Mouse (Mus musculus): Measurements from ENCODE around the gene Vopp1. TPM values are rescaled to one million over a fixed set of nuclear protein-coding genes. Genes with fewer than 3 reads are reported as not detected.

The Vopp1 gene
- polyA plus RNA-seq, 1 experiment from 2014 or later: 109 TPM

GRCm38 (mm10) chr6:57822648-57823410 is 2.1 kb downstream of the Vopp1 start:
- WGBS: 67% methylated on average over 5 of the region's 5 CpGs

GRCm38 (mm10) chr6:57814436-57814940 is 10.5 kb downstream of the Vopp1 start:
- H3K27ac ChIP-seq (replicated peaks; ENCODE audit: low read depth, low read length): no peak overlapping the region
- no peaks in the 10 kb centered on the region for H3K27me3 ChIP-seq (ENCODE audit: control insufficient read depth, insufficient read depth, low read length)
- DNase-seq: no peak
- H3K4me1 ChIP-seq (ENCODE audit: control insufficient read depth, insufficient read depth, low read length): no peaks in the 10 kb centered on the region
- ATAC-seq (ENCODE audit: low FRiP score, low TSS enrichment): no peak
- 93% methylated on average over 2 of the region's 2 CpGs for WGBS
- H3K9ac ChIP-seq (replicated peaks; ENCODE audit: low read length): no peak overlapping the region
- H3K4me3 ChIP-seq (replicated peaks; ENCODE audit: low read depth, low read length): no peak overlapping the region
- H3K36me3 ChIP-seq (ENCODE audit: control insufficient read depth, insufficient read depth, low read length): no peaks in the 10 kb centered on the region
- no peaks in the 10 kb centered on the region for H3K9me3 ChIP-seq (ENCODE audit: control insufficient read depth, low read length)
- no peak overlapping the region for H3K4me2 ChIP-seq (ENCODE audit: low read length)

More at GRCm38 (mm10) chr6:57822648-57823410, 2.1 kb downstream of the Vopp1 start:
- Histone ChIP-seq H3K27ac (replicated peaks; ENCODE audit: low read depth, low read length) (no peak overlapping the region), H3K4me3 (replicated peaks; ENCODE audit: low read depth, low read length) (no peak overlapping the region), H3K27me3 (ENCODE audit: control insufficient read depth, insufficient read depth, low read length) (no peaks in the 10 kb centered on the region), H3K4me1 (ENCODE audit: control insufficient read depth, insufficient read depth, low read length) (peaks cover 12% of the 10 kb centered on the region), H3K9ac (replicated peaks; ENCODE audit: low read length) (no peak overlapping the region), H3K9me3 (ENCODE audit: control insufficient read depth, low read length) (no peaks in the 10 kb centered on the region), H3K4me2 (ENCODE audit: low read length) (peak overlapping the region; percentile 62), H3K36me3 (ENCODE audit: control insufficient read depth, insufficient read depth, low read length) (no peaks in the 10 kb centered on the region)
- DNase-seq (peak; percentile 79), ATAC-seq (ENCODE audit: low FRiP score, low TSS enrichment) (peak; percentile 65)

GRCm38 (mm10) chr6:57811748-57812730 is 12.9 kb downstream of the Vopp1 start:
- ATAC-seq (ENCODE audit: low FRiP score, low TSS enrichment): no peak
- Histone ChIP-seq H3K36me3 (ENCODE audit: control insufficient read depth, insufficient read depth, low read length) (peaks cover 3% of the 10 kb centered on the region), H3K9ac (replicated peaks; ENCODE audit: low read length) (no peak overlapping the region), H3K9me3 (ENCODE audit: control insufficient read depth, low read length) (no peaks in the 10 kb centered on the region), H3K27ac (replicated peaks; ENCODE audit: low read depth, low read length) (no peak overlapping the region), H3K4me2 (ENCODE audit: low read length) (no peak overlapping the region), H3K4me1 (ENCODE audit: control insufficient read depth, insufficient read depth, low read length) (no peaks in the 10 kb centered on the region), H3K4me3 (replicated peaks; ENCODE audit: low read depth, low read length) (no peak overlapping the region), H3K27me3 (ENCODE audit: control insufficient read depth, insufficient read depth, low read length) (no peaks in the 10 kb centered on the region)
- no peak for DNase-seq
- 89% methylated on average over 3 of the region's 3 CpGs for WGBS

- no peak overlapping the region for H3K4me3 ChIP-seq (replicated peaks; ENCODE audit: low read depth, low read length)
- peaks cover 3% of the 10 kb centered on the region for H3K36me3 ChIP-seq (ENCODE audit: control insufficient read depth, insufficient read depth, low read length)
- no peak overlapping the region for H3K4me2 ChIP-seq (ENCODE audit: low read length)
- DNase-seq: no peak
- peaks cover 3% of the 10 kb centered on the region; the same call in 1 of the 2 replicates for H3K4me1 ChIP-seq (ENCODE audit: control insufficient read depth, insufficient read depth, low read length)
- 79% methylated on average over 5 of the region's 5 CpGs for WGBS
- H3K27me3 ChIP-seq (ENCODE audit: control insufficient read depth, insufficient read depth, low read length): no peaks in the 10 kb centered on the region
- ATAC-seq (ENCODE audit: low FRiP score, low TSS enrichment): peak; percentile 31; the same call in 1 of the 2 replicates
- no peaks in the 10 kb centered on the region for H3K9me3 ChIP-seq (ENCODE audit: control insufficient read depth, low read length)
- H3K27ac ChIP-seq (replicated peaks; ENCODE audit: low read depth, low read length): no peak overlapping the region
- H3K9ac ChIP-seq (replicated peaks; ENCODE audit: low read length): no peak overlapping the region
These were observed 19.5 kb downstream of the Vopp1 start for GRCm38 (mm10) chr6:57805218-57806069.

GRCm38 (mm10) chr6:57803130-57803529 is 21.8 kb downstream of the Vopp1 start:
- Histone ChIP-seq H3K4me2 (ENCODE audit: low read length) (no peak overlapping the region), H3K4me3 (replicated peaks; ENCODE audit: low read depth, low read length) (no peak overlapping the region), H3K27ac (replicated peaks; ENCODE audit: low read depth, low read length) (no peak overlapping the region), H3K9me3 (ENCODE audit: control insufficient read depth, low read length) (no peaks in the 10 kb centered on the region), H3K36me3 (ENCODE audit: control insufficient read depth, insufficient read depth, low read length) (no peaks in the 10 kb centered on the region; the same call in 1 of the 2 replicates), H3K9ac (replicated peaks; ENCODE audit: low read length) (no peak overlapping the region), H3K27me3 (ENCODE audit: control insufficient read depth, insufficient read depth, low read length) (no peaks in the 10 kb centered on the region), H3K4me1 (ENCODE audit: control insufficient read depth, insufficient read depth, low read length) (peaks cover 3% of the 10 kb centered on the region; the same call in 1 of the 2 replicates)
- ATAC-seq (ENCODE audit: low FRiP score, low TSS enrichment): no peak
- WGBS: 91% methylated on average over 2 of the region's 2 CpGs
- DNase-seq: no peak

GRCm38 (mm10) chr6:57798986-57799385 is 26.0 kb downstream of the Vopp1 start:
- H3K36me3 ChIP-seq (ENCODE audit: control insufficient read depth, insufficient read depth, low read length): no peaks in the 10 kb centered on the region
- WGBS: 92% methylated on average over 1 of the region's 1 CpGs
- H3K4me2 ChIP-seq (ENCODE audit: low read length): no peak overlapping the region
- no peak overlapping the region for H3K4me3 ChIP-seq (replicated peaks; ENCODE audit: low read depth, low read length)
- no peaks in the 10 kb centered on the region for H3K4me1 ChIP-seq (ENCODE audit: control insufficient read depth, insufficient read depth, low read length)
- DNase-seq (no peak), ATAC-seq (ENCODE audit: low FRiP score, low TSS enrichment) (no peak)
- no peaks in the 10 kb centered on the region for H3K27me3 ChIP-seq (ENCODE audit: control insufficient read depth, insufficient read depth, low read length)
- no peaks in the 10 kb centered on the region for H3K9me3 ChIP-seq (ENCODE audit: control insufficient read depth, low read length)
- no peak overlapping the region for H3K27ac ChIP-seq (replicated peaks; ENCODE audit: low read depth, low read length)
- no peak overlapping the region for H3K9ac ChIP-seq (replicated peaks; ENCODE audit: low read length)

GRCm38 (mm10) chr6:57796853-57797423 is 28.0 kb downstream of the Vopp1 start:
- 92% methylated on average over 3 of the region's 3 CpGs for WGBS
- H3K4me3 ChIP-seq (replicated peaks; ENCODE audit: low read depth, low read length): no peak overlapping the region
- no peaks in the 10 kb centered on the region for H3K36me3 ChIP-seq (ENCODE audit: control insufficient read depth, insufficient read depth, low read length)
- H3K27me3 ChIP-seq (ENCODE audit: control insufficient read depth, insufficient read depth, low read length): no peaks in the 10 kb centered on the region
- no peak for ATAC-seq (ENCODE audit: low FRiP score, low TSS enrichment)
- no peak overlapping the region for H3K27ac ChIP-seq (replicated peaks; ENCODE audit: low read depth, low read length)
- DNase-seq: no peak
- H3K9ac ChIP-seq (replicated peaks; ENCODE audit: low read length): no peak overlapping the region
- H3K4me1 ChIP-seq (ENCODE audit: control insufficient read depth, insufficient read depth, low read length): no peaks in the 10 kb centered on the region
- H3K9me3 ChIP-seq (ENCODE audit: control insufficient read depth, low read length): no peaks in the 10 kb centered on the region
- no peak overlapping the region for H3K4me2 ChIP-seq (ENCODE audit: low read length)

GRCm38 (mm10) chr6:57795835-57796234 is 29.1 kb downstream of the Vopp1 start:
- H3K9ac ChIP-seq (replicated peaks; ENCODE audit: low read length): no peak overlapping the region
- no peaks in the 10 kb centered on the region for H3K4me1 ChIP-seq (ENCODE audit: control insufficient read depth, insufficient read depth, low read length)
- WGBS: 65% methylated on average over 3 of the region's 3 CpGs
- no peak overlapping the region for H3K27ac ChIP-seq (replicated peaks; ENCODE audit: low read depth, low read length)
- H3K4me2 ChIP-seq (ENCODE audit: low read length): no peak overlapping the region
- H3K4me3 ChIP-seq (replicated peaks; ENCODE audit: low read depth, low read length): no peak overlapping the region
- no peaks in the 10 kb centered on the region for H3K36me3 ChIP-seq (ENCODE audit: control insufficient read depth, insufficient read depth, low read length)
- H3K9me3 ChIP-seq (ENCODE audit: control insufficient read depth, low read length): no peaks in the 10 kb centered on the region
- no peaks in the 10 kb centered on the region for H3K27me3 ChIP-seq (ENCODE audit: control insufficient read depth, insufficient read depth, low read length)
- ATAC-seq (ENCODE audit: low FRiP score, low TSS enrichment) (no peak), DNase-seq (peak; percentile 8)

All from midbrain, embryonic 14.5 days (tissue).